Mouse (Mus musculus) embryonic fibroblast, embryonic 13.5 days (primary cell): ENCODE data around the gene Bcl2l15.

ENCODE experiments used
- CTCF ChIP-seq: IDR thresholded peaks from 2 replicates; pipeline ENCODE4 v1.5.1; 2011; ENCODE audit warnings: mild to moderate bottlenecking, control low read depth, low read length, moderate library complexity, borderline replicate concordance; ENCODE audit not compliant: insufficient read depth
- POLR2A ChIP-seq: IDR thresholded peaks from 2 replicates; pipeline ENCODE4 v1.6.1; 2011; ENCODE audit warnings: low read depth, mild to moderate bottlenecking, control low read depth, low read length, moderate library complexity

DNA sequence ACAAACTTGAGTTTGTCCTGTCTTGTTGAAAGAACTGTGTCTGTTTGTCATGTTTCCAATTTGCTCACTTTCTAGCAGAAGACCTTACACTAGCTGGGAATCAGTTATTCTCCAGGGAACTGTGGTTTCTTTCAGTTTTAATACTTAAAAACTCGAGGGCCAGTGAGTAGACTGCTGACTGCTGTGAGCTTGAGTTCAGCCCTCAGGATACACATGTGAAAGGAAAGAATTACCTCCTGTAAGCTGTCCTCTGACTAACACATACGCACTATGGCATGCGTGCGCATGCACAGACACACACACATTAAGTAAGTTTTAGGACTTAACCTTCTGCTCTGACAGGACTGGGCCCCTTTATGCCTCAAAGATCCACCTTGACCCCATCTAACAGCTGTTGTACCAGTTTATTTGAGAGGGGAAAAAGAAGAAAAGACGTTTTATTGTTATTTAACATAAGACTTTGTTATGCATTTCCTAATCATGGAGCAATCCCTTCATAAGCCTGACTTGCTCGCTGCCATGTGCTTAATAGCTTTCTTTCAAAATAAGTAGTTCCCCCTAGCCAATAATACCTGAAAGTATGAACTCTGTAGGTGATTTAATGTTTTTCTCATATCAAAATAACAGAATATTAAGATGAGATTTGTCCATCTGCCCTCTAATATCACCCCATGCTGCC lies 3.0 kb downstream of the Bcl2l15 start:
- TF ChIP-seq CTCF (no peak), POLR2A (no peak)
